In genomic region chr17:46728904-46729318, GRCm38 (mm10) we compare ENCODE assay signal across 8 mouse cellular contexts. TPM values are rescaled to one million over a fixed set of nuclear protein-coding genes. Genes with fewer than 3 reads are reported as not detected.
DNase-seq lines count a peak whose midpoint lies in the region; ATAC-seq lines count a peak whose summit lies in the region.

Gene Gnmt (minus strand): TSS chr17:46729168.

- H3K4me2 ChIP-seq in limb, embryonic 11.5 days (ENCODE audit: low read depth, severe bottlenecking): peak within 1 kb of the TSS; percentile 31
- H3K4me2 ChIP-seq in midbrain, embryonic 13.5 days (replicated peaks): 0 out of 2 replicates have a peak within 1 kb of the TSS, but pooled peaks have one; percentile 10

- 17% methylated on average over 24 of the region's 24 CpGs for WGBS in limb, embryonic 11.5 days
- WGBS in midbrain, embryonic 13.5 days: 15% methylated on average over 24 of the region's 24 CpGs

- H3K4me3 ChIP-seq in limb, embryonic 11.5 days (ENCODE audit: low read depth, low read length): no peak within 1 kb of the TSS
- H3K4me3 ChIP-seq in midbrain, embryonic 13.5 days (replicated peaks): no peak within 1 kb of the TSS

- DNase-seq in urinary bladder, postnatal 25 days (ENCODE audit: low spot score): peak; percentile 21
- DNase-seq in urinary bladder, adult 2 months (ENCODE audit: low spot score): no peak
- DNase-seq in limb, embryonic 11.5 days (ENCODE audit: low spot score): no peak
- no peak for DNase-seq in thymus, postnatal 14 days
- no peak for DNase-seq in spleen, postnatal 14 days (ENCODE audit: low spot score in 2 of 2)
- DNase-seq in ovary, postnatal 10 days (ENCODE audit: low spot score): no peak

- 0 out of 2 replicates have a peak, but pooled peaks cover 2% of the 10 kb centered on the region for H3K36me3 ChIP-seq in limb, embryonic 11.5 days (ENCODE audit: control insufficient read depth, insufficient read depth, low read length)
- H3K36me3 ChIP-seq in midbrain, embryonic 13.5 days: peaks cover 20% of the 10 kb centered on the region

- no peaks in the 10 kb centered on the region for H3K9me3 ChIP-seq in limb, embryonic 11.5 days (ENCODE audit: control insufficient read depth, low read length)
- H3K9me3 ChIP-seq in midbrain, embryonic 13.5 days: no peaks in the 10 kb centered on the region

- 0 out of 2 replicates have a peak, but pooled peaks cover 6% of the 10 kb centered on the region for H3K4me1 ChIP-seq in limb, embryonic 11.5 days (ENCODE audit: control insufficient read depth, insufficient read depth, low read length)
- 0 out of 2 replicates have a peak, but pooled peaks cover 4% of the 10 kb centered on the region for H3K4me1 ChIP-seq in midbrain, embryonic 13.5 days (replicated peaks)

- no peak within 1 kb of the TSS; the same call in 1 of the 2 replicates for H3K9ac ChIP-seq in limb, embryonic 11.5 days (ENCODE audit: low read length)
- peak within 1 kb of the TSS; percentile 53; the same call in 1 of the 2 replicates for H3K9ac ChIP-seq in midbrain, embryonic 13.5 days (replicated peaks)

- peak; percentile 42 for ATAC-seq in granulocyte monocyte progenitor cell, adult 5-6 weeks (replicated peaks; ENCODE audit: poor library complexity, severe bottlenecking)
- no peak for ATAC-seq in limb, embryonic 11.5 days (ENCODE audit: insufficient number of reproducible peaks, low FRiP score, low TSS enrichment, low read depth)
- ATAC-seq in midbrain, embryonic 13.5 days: peak; percentile 28; the same call in 1 of the 2 replicates

- peaks cover 12% of the 10 kb centered on the region for H3K27me3 ChIP-seq in limb, embryonic 11.5 days (ENCODE audit: control insufficient read depth, insufficient read depth, low read length)
- peaks cover 15% of the 10 kb centered on the region for H3K27me3 ChIP-seq in midbrain, embryonic 13.5 days

- H3K27ac ChIP-seq in limb, embryonic 11.5 days (replicated peaks; ENCODE audit: low read depth, low read length): no peak within 1 kb of the TSS
- no peak within 1 kb of the TSS for H3K27ac ChIP-seq in midbrain, embryonic 13.5 days

RNA-seq across cellular contexts. Expression of gene Gnmt, which starts in this region (rescaled TPM):
- polyA plus RNA-seq in urinary bladder, adult 2 months (2012; rRNA removed): 0.78 and 1.2 TPM in 2 replicates
- 1.1 TPM in 1 of 2 replicates, not detected in the other for total RNA-seq in granulocyte monocyte progenitor cell, adult 5-6 weeks (2014; fragmentation: Nextera tagmentation)
- 1.0 TPM in 1 of 2 replicates, not detected in the other for total RNA-seq in granulocyte monocyte progenitor cell, adult 5-6 weeks (2017)
- polyA plus RNA-seq in limb, embryonic 11.5 days (2014; fragmentation: Nextera tagmentation; extraction: Ambion mirVana): 0.35 TPM in 1 of 2 replicates, not detected in the other
- polyA plus RNA-seq in midbrain, embryonic 13.5 days (2015; fragmentation: Nextera tagmentation; extraction: Ambion mirVana): 0.80 and 0.81 TPM in 2 replicates

Comparison
In these comparisons a context has a peak if more than half of its experiments do, and no peak if none do; other contexts are left out.
1. Peak in ATAC-seq, H3K9ac ChIP-seq and H3K4me2 ChIP-seq in midbrain, embryonic 13.5 days; RNA of the gene not detected or under 1 TPM.